7 mouse cellular contexts compared by ENCODE assay signal in the genomic region with DNA sequence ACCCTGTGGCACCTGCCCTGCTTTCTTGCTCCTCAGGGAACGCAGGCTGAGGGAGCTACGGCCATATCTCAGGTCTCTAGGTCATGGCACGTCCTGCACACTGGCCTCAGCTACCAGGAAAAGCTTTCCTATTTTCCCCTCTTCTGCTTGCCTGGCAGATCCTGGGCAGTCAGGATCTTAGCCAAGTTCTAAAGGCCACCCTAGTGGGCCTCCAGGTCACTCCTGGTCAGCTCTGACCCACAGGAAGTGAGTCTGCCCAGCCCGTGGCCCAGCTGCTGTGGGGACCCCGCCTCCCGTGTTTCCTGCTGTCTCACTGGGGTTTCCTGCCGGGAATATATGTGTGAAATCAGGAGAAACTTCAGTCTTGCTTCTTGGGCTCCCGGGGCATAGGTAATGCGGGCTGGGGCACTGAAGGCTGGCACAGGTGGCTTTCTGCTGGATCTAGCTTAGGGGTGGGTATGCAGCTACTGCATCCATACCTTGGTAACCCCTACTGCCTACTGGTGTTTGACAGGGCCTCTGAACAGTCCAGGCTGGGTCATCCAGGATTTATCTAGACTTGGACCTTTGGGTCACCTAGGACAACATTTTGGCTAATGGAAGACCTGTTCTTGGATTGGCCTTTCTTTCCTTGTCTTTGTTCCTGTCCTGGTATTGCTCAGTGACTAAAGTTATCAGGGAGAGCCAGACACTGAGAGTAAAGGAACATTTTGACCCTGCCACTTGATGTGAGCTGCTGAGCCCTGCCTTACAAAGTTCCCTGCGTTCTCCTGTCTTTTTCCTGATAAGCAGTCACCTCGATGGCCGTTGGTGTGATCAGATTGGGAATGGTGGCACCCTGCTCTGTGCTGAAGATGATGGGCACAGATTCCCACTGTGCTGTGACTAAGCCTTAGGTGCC. TPM values are rescaled to one million over a fixed set of nuclear protein-coding genes. Genes with fewer than 3 reads are reported as not detected.
DNase-seq lines count a peak whose midpoint lies in the region; ATAC-seq lines count a peak whose summit lies in the region.

No protein-coding gene starts in this region.

- peak overlapping the region; percentile 59 for H3K27ac ChIP-seq in brown adipose tissue, adult 24 weeks (replicated peaks; ENCODE audit: low read depth, low read length)
- H3K27ac ChIP-seq in heart, embryonic 14.5 days (replicated peaks in 1 of 2; ENCODE audit: control insufficient read depth in 1 of 2, insufficient read depth in 1 of 2, low read depth in 2 of 2, low read length in 2 of 2) = peak overlapping the region in 1 of 2 experiments; percentile 8; a peak in 1 of 4 replicates

- DNase-seq in kidney, postnatal 14 days = peak; percentile 89
- peak; percentile 64 for DNase-seq in lung, postnatal 14 days
- DNase-seq in T-cell, adult 2 months (ENCODE audit: low spot score) = no peak
- DNase-seq in left cerebral cortex, adult 9 months (ENCODE audit: low spot score in 2 of 2) = no peak
- DNase-seq in layer of hippocampus, adult 8-10 months (ENCODE audit: low spot score in 2 of 2) = no peak

- no peak overlapping the region for H3K4me2 ChIP-seq in heart, embryonic 14.5 days (ENCODE audit: low read length)

- H3K9ac ChIP-seq in heart, embryonic 14.5 days (ENCODE audit: low read length) = 0 out of 2 replicates have a peak overlapping the region, but pooled peaks have one; percentile 9

- H3K36me3 ChIP-seq in heart, embryonic 14.5 days (ENCODE audit: control insufficient read depth, insufficient read depth, low read length) = peaks cover 10% of the 10 kb centered on the region

- H3K4me1 ChIP-seq in brown adipose tissue, adult 24 weeks (ENCODE audit: control insufficient read depth, insufficient read depth, insufficient read length, low read length) = peaks cover 35% of the 10 kb centered on the region
- peaks cover 48 to 55% of the 10 kb centered on the region in 2 experiments for H3K4me1 ChIP-seq in heart, embryonic 14.5 days (ENCODE audit: control insufficient read depth in 2 of 2, insufficient read depth in 2 of 2, low read length in 2 of 2)

- peak overlapping the region; percentile 2 for H3K4me3 ChIP-seq in brown adipose tissue, adult 24 weeks (ENCODE audit: insufficient read depth, low read depth, low read length)
- no peak overlapping the region for H3K4me3 ChIP-seq in heart, embryonic 14.5 days (ENCODE audit: control insufficient read depth in 1 of 2, insufficient read depth in 1 of 2, low read depth in 1 of 2, low read length in 2 of 2)

- H3K9me3 ChIP-seq in heart, embryonic 14.5 days (ENCODE audit: control insufficient read depth, low read length) = no peaks in the 10 kb centered on the region

- ATAC-seq in heart, embryonic 14.5 days (ENCODE audit: insufficient number of reproducible peaks, insufficient read depth, low FRiP score, low read depth) = no peak

- H3K27me3 ChIP-seq in heart, embryonic 14.5 days (ENCODE audit: control insufficient read depth, insufficient read depth, low read length) = no peaks in the 10 kb centered on the region

- WGBS in heart, embryonic 14.5 days = 48% methylated on average over 12 of the region's 12 CpGs

RNA-seq across cellular contexts. Expression of a gene that starts 2.9 kb away (rescaled TPM):
- polyA plus RNA-seq in brown adipose tissue, adult 24 weeks (2012; ENCODE audit: insufficient read depth, insufficient read length, missing spikeins) = 57.7 and 90.3 TPM in 2 replicates
- polyA plus RNA-seq in heart, embryonic 14.5 days (2014; fragmentation: Nextera tagmentation; extraction: Ambion mirVana) = 85.5 and 87.7 TPM in 2 replicates
- 10 to 100 TPM; 17.8 to 27.6 (median 21.7) TPM for total RNA-seq in layer of hippocampus, adult 8-10 months (2022)

RNA-seq across cellular contexts. Expression of a gene that starts 25.6 kb away (rescaled TPM):
- 68.4 and 68.7 TPM in 2 replicates for polyA plus RNA-seq in brown adipose tissue, adult 24 weeks (2012; ENCODE audit: insufficient read depth, insufficient read length, missing spikeins)
- polyA plus RNA-seq in heart, embryonic 14.5 days (2014; fragmentation: Nextera tagmentation; extraction: Ambion mirVana) = 114 and 126 TPM in 2 replicates
- total RNA-seq in layer of hippocampus, adult 8-10 months (2022) = 10 to 100 TPM; 12.2 to 22.0 (median 18.0) TPM

RNA-seq across cellular contexts. Expression of a gene that starts 42.4 kb away (rescaled TPM):
- polyA plus RNA-seq in brown adipose tissue, adult 24 weeks (2012; ENCODE audit: insufficient read depth, insufficient read length, missing spikeins) = 0.63 TPM in 1 of 2 replicates, not detected in the other
- polyA plus RNA-seq in heart, embryonic 14.5 days (2014; fragmentation: Nextera tagmentation; extraction: Ambion mirVana) = 2.5 and 2.6 TPM in 2 replicates
- 100 to 1,000 TPM in 2 of 4 experiments, 10 to 100 TPM in 2; 90.3 to 125 (median 102) TPM for total RNA-seq in layer of hippocampus, adult 8-10 months (2022)

RNA-seq across cellular contexts. Expression of a gene that starts 58.3 kb away (rescaled TPM):
- polyA plus RNA-seq in brown adipose tissue, adult 24 weeks (2012; ENCODE audit: insufficient read depth, insufficient read length, missing spikeins) = 1.3 TPM in 1 of 2 replicates, not detected in the other
- 1.9 and 2.5 TPM in 2 replicates for polyA plus RNA-seq in heart, embryonic 14.5 days (2014; fragmentation: Nextera tagmentation; extraction: Ambion mirVana)
- 1 to 10 TPM; 2.6 to 5.3 (median 3.8) TPM for total RNA-seq in layer of hippocampus, adult 8-10 months (2022)

Comparison
In these comparisons a context has a peak if more than half of its experiments do, and no peak if none do; other contexts are left out.
1. DNase-seq: peak in kidney, postnatal 14 days (single experiment) and lung, postnatal 14 days (single experiment); none in T-cell, adult 2 months (single experiment), left cerebral cortex, adult 9 months (0 of 2) and layer of hippocampus, adult 8-10 months (0 of 2).